Mouse (Mus musculus) kidney, adult 2 months (tissue): ENCODE data around the gene Cyp11a1. TPM values are rescaled to one million over a fixed set of nuclear protein-coding genes. Genes with fewer than 3 reads are reported as not detected.

ENCODE experiments used
- DNase-seq: peaks from one replicate; pipeline ENCODE4 v3.0.0; 2021
- H3K27ac ChIP-seq: fragments of 200-500 bp; 2 replicates; pipeline ENCODE4 v1.5.1; 2012; ENCODE audit warnings: low read depth, low read length, control low read depth, inconsistent platforms; ENCODE audit not compliant: insufficient read depth
- H3K27me3 ChIP-seq: fragments of 200-500 bp; replicated peaks from 2 replicates; pipeline ENCODE4 v1.6.1; 2012; ENCODE audit warnings: mild to moderate bottlenecking, moderate library complexity, low read length, inconsistent platforms; ENCODE audit not compliant: control insufficient read depth, insufficient read depth
- H3K36me3 ChIP-seq: fragments of 200-500 bp; 2 replicates; pipeline ENCODE4 v1.6.1; 2012; ENCODE audit warnings: mild to moderate bottlenecking, moderate library complexity, low read length, inconsistent platforms; ENCODE audit not compliant: control insufficient read depth, insufficient read depth
- H3K4me1 ChIP-seq: fragments of 200-500 bp; 2 replicates; pipeline ENCODE4 v1.6.1; 2011; ENCODE audit warnings: low read length; ENCODE audit not compliant: control insufficient read depth, insufficient read depth
- H3K4me3 ChIP-seq: fragments of 200-500 bp; 2 replicates; pipeline ENCODE4 v1.5.1; 2011; ENCODE audit warnings: mild to moderate bottlenecking, low read depth, low read length, control low read depth; ENCODE audit not compliant: insufficient read depth
- CTCF ChIP-seq: fragments of 200-500 bp; conservative IDR thresholded peaks from 2 replicates; pipeline ENCODE4 v1.5.1; 2011; ENCODE audit warnings: low read depth, mild to moderate bottlenecking, control low read depth, low read length, moderate library complexity, mixed read lengths; ENCODE audit not compliant: insufficient read depth, insufficient read length
- POLR2A ChIP-seq: fragments of 200-500 bp; IDR thresholded peaks from one replicate; pipeline ENCODE4 v1.6.1; 2011; ENCODE audit warnings: low read depth, low read length, control low read depth
- WGBS: fragments of 180-500 bp; shearing (Covaris S2); methylation state at CpG from one replicate; pipeline ENCODE4 v1.1.7; 2018; 5-methylcytosine and 5-hydroxymethylcytosine counted together
- polyA plus RNA-seq: library from polyadenylated mRNA; depleted of rRNA; stranded (reverse); fragments of >200 nt; gene quantifications from 2 replicates; pipeline ENCODE4 v1.2.3, GENCODE M21; 2012; rRNA removed

The Cyp11a1 gene
- polyA plus RNA-seq, 1 experiment, result 0.16 TPM

- H3K27ac ChIP-seq, result no peak overlapping the region
- WGBS, result 73% methylated on average over 6 of the region's 6 CpGs
- no peak overlapping the region for H3K4me3 ChIP-seq
- H3K36me3 ChIP-seq, result no peaks in the 10 kb centered on the region
- H3K4me1 ChIP-seq, result no peaks in the 10 kb centered on the region
- DNase-seq, result no peak
- TF ChIP-seq POLR2A, result no peak
- no peak for TF ChIP-seq CTCF
- H3K27me3 ChIP-seq, result no peaks in the 10 kb centered on the region
Measured at GRCm38 (mm10) chr9:58066731-58067095, 60.5 kb downstream of the Cyp11a1 start.

- Histone ChIP-seq H3K4me1 (no peaks in the 10 kb centered on the region), H3K36me3 (no peaks in the 10 kb centered on the region), H3K4me3 (no peak overlapping the region), H3K27me3 (no peaks in the 10 kb centered on the region), H3K27ac (no peak overlapping the region)
- no peak for TF ChIP-seq CTCF
- no peak for TF ChIP-seq POLR2A
- DNase-seq, result no peak
- 86% methylated on average over 3 of the region's 3 CpGs for WGBS
Measured at GRCm38 (mm10) chr9:58067546-58067945, 61.3 kb downstream of the Cyp11a1 start.

- Histone ChIP-seq H3K27ac (no peak overlapping the region), H3K4me3 (no peak overlapping the region), H3K36me3 (no peaks in the 10 kb centered on the region), H3K27me3 (no peaks in the 10 kb centered on the region), H3K4me1 (no peaks in the 10 kb centered on the region)
- no peak for DNase-seq
- no peak for TF ChIP-seq CTCF
- TF ChIP-seq POLR2A, result no peak
- WGBS, result 41% methylated on average over 3 of the region's 3 CpGs
Measured at GRCm38 (mm10) chr9:58074561-58074960, 68.3 kb downstream of the Cyp11a1 start.

Other genes with a start within 250 kb of the Cyp11a1 start
- gene Clk3, start 240.6 kb upstream of the Cyp11a1 start, polyA plus RNA-seq, result 71.1 and 81.0 TPM in 2 replicates
- gene Arid3b, start 169.6 kb upstream of the Cyp11a1 start, polyA plus RNA-seq, result 4.6 and 5.0 TPM in 2 replicates
- 144 and 150 TPM in 2 replicates for gene Ubl7, start 95.4 kb upstream of the Cyp11a1 start, polyA plus RNA-seq
- 9.4 and 9.6 TPM in 2 replicates for gene Sema7a, start 66.3 kb upstream of the Cyp11a1 start, polyA plus RNA-seq
- 15.4 and 19.5 TPM in 2 replicates for gene Stra6, start 57.4 kb downstream of the Cyp11a1 start, polyA plus RNA-seq
- gene Ccdc33, start 112.4 kb downstream of the Cyp11a1 start, polyA plus RNA-seq, result 0.18 TPM in 1 of 2 replicates, not detected in the other
- 32.0 and 41.7 TPM in 2 replicates for gene Islr, start 197.9 kb downstream of the Cyp11a1 start, polyA plus RNA-seq
- gene Islr2, start 197.9 kb downstream of the Cyp11a1 start, polyA plus RNA-seq, result 0.75 and 1.7 TPM in 2 replicates
- gene Pml, start 243.4 kb downstream of the Cyp11a1 start, polyA plus RNA-seq, result 27.0 and 27.6 TPM in 2 replicates
- 32.5 and 32.6 TPM in 2 replicates for gene Stoml1, start 246.8 kb downstream of the Cyp11a1 start, polyA plus RNA-seq